Mouse (Mus musculus): ENCODE results near the gene Oard1. TPM values are rescaled to one million over a fixed set of nuclear protein-coding genes. Genes with fewer than 3 reads are reported as not detected.

Oard1 gene
- polyA plus RNA-seq, 1 experiment from 2014 or later: 42.8 TPM

- Histone ChIP-seq H3K36me3 (replicated peaks) (peaks cover 54% of the 10 kb centered on the region), H3K4me2 (no peak overlapping the region), H3K4me3 (replicated peaks) (no peak overlapping the region), H3K4me1 (replicated peaks) (peaks cover 7% of the 10 kb centered on the region), H3K9me3 (replicated peaks) (no peaks in the 10 kb centered on the region), H3K27ac (replicated peaks) (no peak overlapping the region), H3K27me3 (no peaks in the 10 kb centered on the region), H3K9ac (no peak overlapping the region)
- 19% methylated on average over 2 of the region's 2 CpGs for WGBS (ENCODE audit: insufficient replicate concordance)
- no peak for ATAC-seq (ENCODE audit: insufficient read depth)
Observed at GRCm38 (mm10) chr17:48385786-48386461, 23.9 kb upstream of the Oard1 start.

- Histone ChIP-seq H3K27me3 (no peaks in the 10 kb centered on the region), H3K9me3 (replicated peaks) (no peaks in the 10 kb centered on the region), H3K4me1 (replicated peaks) (peaks cover 7% of the 10 kb centered on the region), H3K36me3 (replicated peaks) (peaks cover 81% of the 10 kb centered on the region), H3K9ac (no peak overlapping the region), H3K27ac (replicated peaks) (no peak overlapping the region), H3K4me3 (replicated peaks) (no peak overlapping the region), H3K4me2 (no peak overlapping the region)
- 82% methylated on average over 2 of the region's 2 CpGs for WGBS (ENCODE audit: insufficient replicate concordance)
- no peak for ATAC-seq (ENCODE audit: insufficient read depth)
Observed at GRCm38 (mm10) chr17:48388666-48389065, 21.1 kb upstream of the Oard1 start.

GRCm38 (mm10) chr17:48389442-48389841 lies 20.4 kb upstream of the Oard1 start:
- Histone ChIP-seq H3K9me3 (replicated peaks) (no peaks in the 10 kb centered on the region), H3K4me3 (replicated peaks) (no peak overlapping the region), H3K9ac (no peak overlapping the region), H3K27me3 (no peaks in the 10 kb centered on the region), H3K36me3 (replicated peaks) (peaks cover 89% of the 10 kb centered on the region), H3K4me1 (replicated peaks) (peaks cover 7% of the 10 kb centered on the region), H3K4me2 (no peak overlapping the region), H3K27ac (replicated peaks) (no peak overlapping the region)
- no peak for ATAC-seq (ENCODE audit: insufficient read depth)
- 50% methylated on average over 5 of the region's 5 CpGs for WGBS (ENCODE audit: insufficient replicate concordance)

GRCm38 (mm10) chr17:48391446-48391845 lies 18.4 kb upstream of the Oard1 start:
- no peak overlapping the region for H3K9ac ChIP-seq
- H3K4me2 ChIP-seq: no peak overlapping the region
- no peak for ATAC-seq (ENCODE audit: insufficient read depth)
- no peaks in the 10 kb centered on the region for H3K9me3 ChIP-seq (replicated peaks)
- no peak overlapping the region for H3K27ac ChIP-seq (replicated peaks)
- H3K36me3 ChIP-seq (replicated peaks): peaks cover 100% of the 10 kb centered on the region
- H3K4me3 ChIP-seq (replicated peaks): no peak overlapping the region
- H3K27me3 ChIP-seq: no peaks in the 10 kb centered on the region
- no peaks in the 10 kb centered on the region for H3K4me1 ChIP-seq (replicated peaks)
- 86% methylated on average over 5 of the region's 5 CpGs for WGBS (ENCODE audit: insufficient replicate concordance)

- no peaks in the 10 kb centered on the region for H3K27me3 ChIP-seq
- no peak overlapping the region for H3K4me3 ChIP-seq (replicated peaks)
- H3K27ac ChIP-seq (replicated peaks): no peak overlapping the region
- no peak overlapping the region for H3K4me2 ChIP-seq
- H3K9ac ChIP-seq: no peak overlapping the region
- peaks cover 100% of the 10 kb centered on the region for H3K36me3 ChIP-seq (replicated peaks)
- ATAC-seq (ENCODE audit: insufficient read depth): no peak
- no peaks in the 10 kb centered on the region for H3K9me3 ChIP-seq (replicated peaks)
- 86% methylated on average over 3 of the region's 3 CpGs for WGBS (ENCODE audit: insufficient replicate concordance)
- H3K4me1 ChIP-seq (replicated peaks): no peaks in the 10 kb centered on the region
Observed at GRCm38 (mm10) chr17:48392616-48393015, 17.2 kb upstream of the Oard1 start.

GRCm38 (mm10) chr17:48401710-48402109 lies 8.1 kb upstream of the Oard1 start:
- Histone ChIP-seq H3K36me3 (replicated peaks) (peaks cover 55% of the 10 kb centered on the region), H3K9ac (no peak overlapping the region), H3K27ac (replicated peaks) (no peak overlapping the region), H3K4me3 (replicated peaks) (no peak overlapping the region), H3K4me2 (no peak overlapping the region), H3K9me3 (replicated peaks) (no peaks in the 10 kb centered on the region), H3K4me1 (replicated peaks) (peaks cover 48% of the 10 kb centered on the region), H3K27me3 (no peaks in the 10 kb centered on the region)
- no peak for ATAC-seq (ENCODE audit: insufficient read depth)
- WGBS (ENCODE audit: insufficient replicate concordance): 84% methylated on average over 4 of the region's 4 CpGs

- Histone ChIP-seq H3K9ac (no peak overlapping the region), H3K4me1 (replicated peaks) (peaks cover 58% of the 10 kb centered on the region), H3K4me3 (replicated peaks) (no peak overlapping the region), H3K9me3 (replicated peaks) (no peaks in the 10 kb centered on the region), H3K4me2 (no peak overlapping the region), H3K27me3 (no peaks in the 10 kb centered on the region), H3K36me3 (replicated peaks) (peaks cover 44% of the 10 kb centered on the region), H3K27ac (replicated peaks) (no peak overlapping the region)
- WGBS (ENCODE audit: insufficient replicate concordance): 81% methylated on average over 3 of the region's 3 CpGs
- no peak for ATAC-seq (ENCODE audit: insufficient read depth)
Observed at GRCm38 (mm10) chr17:48402751-48403150, 7.1 kb upstream of the Oard1 start.

GRCm38 (mm10) chr17:48403848-48404247 lies 6.0 kb upstream of the Oard1 start:
- Histone ChIP-seq H3K27ac (replicated peaks) (peak overlapping the region; percentile 69), H3K4me2 (peak overlapping the region; percentile 35; the same call in 1 of the 2 replicates), H3K9me3 (replicated peaks) (no peaks in the 10 kb centered on the region), H3K4me1 (replicated peaks) (peaks cover 65% of the 10 kb centered on the region), H3K4me3 (replicated peaks) (no peak overlapping the region), H3K9ac (no peak overlapping the region), H3K27me3 (no peaks in the 10 kb centered on the region), H3K36me3 (replicated peaks) (peaks cover 33% of the 10 kb centered on the region)
- WGBS (ENCODE audit: insufficient replicate concordance): 63% methylated on average over 2 of the region's 2 CpGs
- no peak for ATAC-seq (ENCODE audit: insufficient read depth)

- H3K4me2 ChIP-seq: peak overlapping the region; percentile 35
- H3K27me3 ChIP-seq: no peaks in the 10 kb centered on the region
- H3K9ac ChIP-seq: no peak overlapping the region
- H3K27ac ChIP-seq (replicated peaks): peak overlapping the region; percentile 69
- peaks cover 25% of the 10 kb centered on the region for H3K36me3 ChIP-seq (replicated peaks)
- H3K9me3 ChIP-seq (replicated peaks): no peaks in the 10 kb centered on the region
- H3K4me1 ChIP-seq (replicated peaks): peaks cover 62% of the 10 kb centered on the region
- no peak for ATAC-seq (ENCODE audit: insufficient read depth)
- H3K4me3 ChIP-seq (replicated peaks): no peak overlapping the region
- 17% methylated on average over 1 of the region's 1 CpGs for WGBS (ENCODE audit: insufficient replicate concordance)
Observed at GRCm38 (mm10) chr17:48404706-48405105, 5.1 kb upstream of the Oard1 start.

- H3K36me3 ChIP-seq (replicated peaks): peaks cover 22% of the 10 kb centered on the region
- H3K9ac ChIP-seq: peak overlapping the region; percentile 98
- H3K4me2 ChIP-seq: peak overlapping the region; percentile 82
- peaks cover 67% of the 10 kb centered on the region for H3K4me1 ChIP-seq (replicated peaks)
- no peaks in the 10 kb centered on the region for H3K9me3 ChIP-seq (replicated peaks)
- peak overlapping the region; percentile 94 for H3K4me3 ChIP-seq (replicated peaks)
- no peak for ATAC-seq (ENCODE audit: insufficient read depth)
- H3K27ac ChIP-seq (replicated peaks): peak overlapping the region; percentile 100
- 21% methylated on average over 4 of the region's 4 CpGs for WGBS (ENCODE audit: insufficient replicate concordance)
- no peaks in the 10 kb centered on the region for H3K27me3 ChIP-seq
Observed at GRCm38 (mm10) chr17:48407154-48407553, 2.7 kb upstream of the Oard1 start.

- ATAC-seq (ENCODE audit: insufficient read depth): no peak
- Histone ChIP-seq H3K27me3 (no peaks in the 10 kb centered on the region), H3K36me3 (replicated peaks) (peaks cover 24% of the 10 kb centered on the region), H3K27ac (replicated peaks) (peak overlapping the region; percentile 100), H3K9me3 (replicated peaks) (no peaks in the 10 kb centered on the region), H3K4me3 (replicated peaks) (peak overlapping the region; percentile 94), H3K9ac (peak overlapping the region; percentile 98), H3K4me1 (replicated peaks) (peaks cover 62% of the 10 kb centered on the region), H3K4me2 (peak overlapping the region; percentile 82)
- 4% methylated on average over 8 of the region's 8 CpGs for WGBS (ENCODE audit: insufficient replicate concordance)
Observed at GRCm38 (mm10) chr17:48407910-48408525, 1.8 kb upstream of the Oard1 start.
